Mouse (Mus musculus): Measurements from ENCODE around the gene Arhgap25.

- TF ChIP-seq POLR2A (IDR thresholded peaks at IDR 0.05; ENCODE audit: extremely low read depth, insufficient read depth, low read length) (no peak), CTCF (IDR thresholded peaks at IDR 0.05; ENCODE audit: low read depth, low read length) (no peak)
These were observed 54.2 kb downstream of the Arhgap25 start for GRCm38 (mm10) chr6:87478847-87479246.
